ENCODE assay signal across 17 mouse cellular contexts in the genomic region with DNA sequence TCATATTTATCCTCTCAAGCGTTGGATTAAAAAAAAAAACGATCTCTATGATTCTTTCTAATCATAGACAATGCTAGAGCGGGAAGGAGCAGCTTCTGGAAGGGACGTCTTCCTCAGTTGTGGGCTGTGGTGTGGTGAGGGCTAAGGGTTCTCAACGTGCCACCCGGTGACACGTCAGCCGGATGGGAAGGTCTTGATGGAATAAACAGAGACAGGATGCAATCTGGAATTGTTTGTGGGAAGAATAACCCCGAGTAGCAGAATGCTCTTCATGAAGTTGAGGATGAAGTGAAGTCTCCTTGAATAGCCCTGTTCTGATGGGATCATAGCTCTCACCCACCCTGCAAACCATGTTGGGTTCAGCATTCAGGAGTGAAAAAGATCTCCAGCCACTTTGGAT.
"Had no signal": no experiment of that assay in that cellular context is flagged by ENCODE, and none has a peak within 500 bp of the region (broad histone marks: within the 10 kb centered on the region; RNA-seq: fewer than 3 reads in every experiment).

No protein-coding gene starts in this region.

- H3K27me3 ChIP-seq: liver, embryonic 13.5 days; liver, embryonic 15.5 days; lung, embryonic 15.5 days; neural tube, embryonic 12.5 days; stomach, embryonic 15.5 days had no signal

- DNase-seq: liver, embryonic 13.5 days; liver, postnatal 0 days; right cerebral cortex, postnatal 14 days; thymus, adult 2 months; thymus, postnatal 25 days; thymus, postnatal 4 days had no signal

- ATAC-seq: liver, postnatal 0 days; midbrain, embryonic 13.5 days; midbrain, embryonic 15.5 days had no signal

- H3K9me3 ChIP-seq: liver, embryonic 15.5 days; lung, embryonic 15.5 days; midbrain, embryonic 13.5 days; midbrain, embryonic 15.5 days; stomach, embryonic 15.5 days had no signal

- H3K9ac ChIP-seq: liver, embryonic 13.5 days; liver, embryonic 15.5 days; liver, postnatal 0 days; lung, embryonic 15.5 days; midbrain, embryonic 13.5 days; midbrain, embryonic 15.5 days; neural tube, embryonic 12.5 days; stomach, embryonic 15.5 days had no signal

- H3K4me3 ChIP-seq: liver, embryonic 13.5 days; liver, embryonic 15.5 days; lung, embryonic 15.5 days; megakaryocyte, embryonic 14.5 days; midbrain, embryonic 13.5 days; midbrain, embryonic 15.5 days; neural tube, embryonic 12.5 days; stomach, embryonic 15.5 days had no signal

- H3K4me2 ChIP-seq: liver, embryonic 11.5 days; lung, embryonic 15.5 days; midbrain, embryonic 11.5 days; midbrain, embryonic 13.5 days; midbrain, embryonic 15.5 days; neural tube, embryonic 12.5 days; stomach, embryonic 15.5 days had no signal

- H3K27ac ChIP-seq: liver, embryonic 13.5 days; liver, embryonic 15.5 days; lung, embryonic 15.5 days; macrophage; midbrain, embryonic 13.5 days; midbrain, embryonic 15.5 days; neural tube, embryonic 12.5 days; stomach, embryonic 15.5 days; stomach, postnatal 0 days had no signal
